Mouse (Mus musculus): ENCODE results near the gene Ap1b1.

The Ap1b1 gene

DNA sequence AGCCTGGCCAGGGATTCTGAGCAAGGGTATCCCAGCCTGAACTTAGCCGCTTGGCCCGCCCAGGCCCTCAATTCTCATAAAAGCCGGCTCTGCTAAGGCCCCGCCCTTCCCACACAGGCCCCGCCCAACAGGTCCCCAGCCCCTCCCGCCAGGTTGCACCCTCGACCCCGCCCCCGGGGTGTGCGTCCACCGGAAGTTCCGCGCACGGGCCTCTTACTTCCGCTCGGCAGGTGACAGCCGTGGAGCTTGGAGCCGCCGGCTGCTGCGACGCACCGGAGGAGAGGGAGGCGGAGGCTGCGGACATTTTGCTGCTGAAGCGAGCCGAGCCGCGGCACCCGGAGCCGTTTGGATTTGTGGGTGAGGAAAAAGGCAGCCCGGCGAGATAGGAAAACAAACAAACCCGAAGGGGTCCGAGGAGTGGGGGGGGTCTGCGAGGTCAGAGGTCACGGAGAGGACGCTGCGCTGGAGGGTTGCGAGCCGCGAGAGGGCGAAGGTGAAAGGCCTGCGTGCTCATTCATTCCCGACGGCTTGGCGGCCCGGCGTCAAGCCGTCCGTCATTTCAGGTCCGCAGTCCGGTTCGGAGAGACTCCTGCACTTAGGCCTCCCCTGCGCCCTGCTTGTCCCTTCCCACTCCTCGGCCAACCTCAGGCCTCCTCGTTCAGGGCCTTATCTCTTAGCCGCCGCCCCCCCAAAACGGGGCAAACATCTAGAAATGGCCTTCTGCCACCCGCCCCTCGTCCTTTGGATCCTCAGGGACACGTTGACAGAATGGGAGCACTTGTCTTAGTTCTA, at the start of gene Ap1b1:
TSS of gene Ap1b1 (plus strand) at position 130 of the 792 bp plus-strand sequence.
- peak; percentile 85 for DNase-seq (ENCODE audit: low read depth, low spot score)

DNA sequence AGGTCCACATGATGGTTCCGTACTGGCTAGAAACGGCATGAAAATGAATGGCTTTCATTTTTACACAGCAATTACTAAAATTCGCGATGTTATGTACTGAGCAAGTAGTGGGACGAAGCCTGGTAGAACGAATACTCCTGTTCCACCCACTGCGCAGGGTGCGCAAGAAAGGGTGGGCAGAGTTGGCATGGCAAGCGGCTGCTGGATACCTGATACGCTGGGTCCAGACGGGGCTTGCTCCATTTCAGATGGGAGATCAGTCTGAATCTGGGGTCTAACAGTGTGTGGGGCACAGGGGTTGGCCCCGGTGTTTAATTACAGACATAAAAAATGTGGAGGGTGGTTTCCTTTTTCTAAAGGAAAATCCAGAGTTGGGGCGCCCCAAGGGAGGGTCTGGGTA, 40.1 kb upstream of the Ap1b1 start:
- DNase-seq (ENCODE audit: low read depth, low spot score): no peak

DNA sequence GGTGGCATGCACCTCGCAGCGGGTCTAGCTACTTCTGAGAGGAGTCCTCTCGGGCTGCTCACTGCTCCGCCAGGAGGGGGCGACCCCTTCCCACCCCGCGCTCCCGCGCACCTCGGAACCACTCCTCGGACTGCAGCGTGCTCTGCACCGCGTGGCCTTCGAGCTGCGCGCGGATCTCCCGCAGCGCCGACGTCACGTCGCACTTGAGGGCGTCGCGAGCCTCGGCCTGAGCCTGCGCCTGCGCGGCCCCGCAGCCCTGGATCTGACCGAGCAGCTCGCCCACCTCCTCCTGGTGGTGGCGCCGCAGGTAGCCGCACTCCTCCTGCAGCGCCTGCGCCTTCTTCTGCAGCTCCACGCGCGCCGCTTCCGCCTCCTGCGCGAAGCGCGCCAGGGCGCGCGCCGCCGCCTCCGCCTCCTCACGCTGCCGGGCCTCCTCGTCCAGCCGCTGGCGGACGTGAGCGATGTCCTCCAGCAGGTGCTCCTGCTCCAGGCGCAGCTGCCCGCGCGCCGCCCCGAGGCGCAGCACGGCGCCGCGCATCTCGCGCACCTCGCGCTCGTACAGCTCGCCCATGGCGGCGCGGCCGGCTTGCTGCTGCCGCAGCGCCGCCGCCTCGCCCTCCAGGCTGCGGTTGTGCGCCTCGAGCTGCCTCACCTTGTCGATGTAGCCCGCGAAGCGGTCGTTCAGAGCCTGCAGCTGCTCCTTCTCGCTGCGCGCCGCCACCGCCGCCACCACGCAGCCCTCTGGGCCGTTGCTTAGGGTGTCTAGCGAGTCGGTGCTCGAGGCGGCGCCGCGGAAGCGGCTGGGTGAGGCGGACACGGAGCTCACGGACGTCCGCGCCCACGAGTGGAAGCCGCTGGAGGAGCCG, 39.4 kb upstream of the Ap1b1 start:
- peak; percentile 42 for DNase-seq (ENCODE audit: low read depth, low spot score)

DNA sequence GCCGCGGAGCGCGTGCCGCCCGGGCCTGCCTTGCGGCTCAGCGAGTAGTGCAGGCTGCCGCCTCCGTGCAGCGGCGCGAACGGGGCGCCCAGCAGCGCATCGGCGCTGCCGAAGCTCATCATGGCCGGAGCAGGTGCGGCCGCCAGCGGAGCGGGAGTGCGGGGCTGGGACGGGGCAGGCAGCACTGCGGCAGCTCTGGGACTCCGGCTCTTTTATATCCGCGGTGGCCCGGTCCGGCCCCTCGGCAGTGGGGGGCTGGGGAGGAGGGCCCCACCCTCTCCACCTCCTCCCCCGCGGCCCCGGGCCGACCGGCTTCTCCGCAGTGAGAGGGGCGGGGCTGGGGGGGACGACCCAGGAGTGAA, 38.8 kb upstream of the Ap1b1 start, which contains the start of gene Nefh:
TSS of gene Nefh (minus strand) at position 252 of the 362 bp plus-strand sequence.
- no peak for DNase-seq (ENCODE audit: low read depth, low spot score)

DNA sequence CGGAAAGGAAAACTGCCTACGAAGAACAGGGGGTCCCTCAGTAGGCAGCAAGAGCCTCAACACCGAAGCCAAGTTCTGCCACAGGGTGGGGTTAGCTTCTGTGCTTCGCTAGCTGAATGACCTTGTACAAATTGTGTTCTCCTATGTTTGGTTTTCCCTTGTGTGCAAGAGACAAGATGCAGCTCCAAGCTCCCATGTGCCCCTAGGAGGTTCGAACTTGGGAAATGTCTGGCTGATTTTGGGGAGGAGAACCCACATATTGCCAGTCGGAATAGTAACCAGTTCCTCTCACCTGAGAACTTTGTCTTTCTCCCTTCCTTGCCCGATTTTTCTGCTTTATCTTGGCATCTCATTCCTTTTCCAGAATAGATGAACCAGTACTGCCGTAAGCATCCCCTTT, 37.8 kb upstream of the Ap1b1 start:
- DNase-seq (ENCODE audit: low read depth, low spot score): no peak

DNA sequence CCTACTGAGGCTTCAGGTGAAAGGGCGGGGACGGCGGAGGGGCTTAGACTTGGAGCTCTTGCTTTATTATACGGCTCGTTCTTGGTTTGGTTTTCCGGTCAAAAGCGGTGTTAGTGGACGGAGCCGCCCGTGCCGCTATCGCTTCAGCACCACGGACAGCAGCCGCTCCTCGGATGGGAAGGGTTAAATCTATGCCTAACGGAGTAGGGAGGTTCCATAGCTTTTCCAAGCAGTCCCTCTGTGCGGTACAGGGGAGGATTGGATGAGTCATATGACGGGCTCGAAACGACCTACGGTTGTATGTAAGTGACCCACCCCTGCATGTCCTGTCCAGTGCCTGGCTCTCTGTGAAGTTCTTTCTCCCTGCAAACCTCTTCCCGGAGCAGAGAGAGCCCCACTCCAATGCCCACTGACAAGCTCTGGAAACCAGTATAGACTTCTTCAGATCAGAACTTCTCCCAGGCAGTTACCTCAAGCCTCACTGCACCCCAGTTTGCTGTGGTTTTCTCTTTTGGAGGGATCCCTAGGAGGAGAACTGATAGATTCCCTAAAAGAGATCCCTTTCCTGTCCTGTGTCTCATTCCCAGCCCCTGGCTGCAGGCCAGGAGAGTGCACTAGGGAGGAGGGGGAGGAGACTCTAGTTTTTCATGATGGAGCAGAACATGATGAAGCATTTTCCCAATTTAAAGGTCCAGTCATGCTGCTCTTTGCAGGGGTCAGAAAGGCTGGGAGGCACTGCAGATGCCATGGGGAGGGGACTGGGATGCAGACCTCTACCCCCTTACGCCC, 37.2 kb upstream of the Ap1b1 start:
- peak; percentile 64 for DNase-seq (ENCODE audit: low read depth, low spot score)

DNA sequence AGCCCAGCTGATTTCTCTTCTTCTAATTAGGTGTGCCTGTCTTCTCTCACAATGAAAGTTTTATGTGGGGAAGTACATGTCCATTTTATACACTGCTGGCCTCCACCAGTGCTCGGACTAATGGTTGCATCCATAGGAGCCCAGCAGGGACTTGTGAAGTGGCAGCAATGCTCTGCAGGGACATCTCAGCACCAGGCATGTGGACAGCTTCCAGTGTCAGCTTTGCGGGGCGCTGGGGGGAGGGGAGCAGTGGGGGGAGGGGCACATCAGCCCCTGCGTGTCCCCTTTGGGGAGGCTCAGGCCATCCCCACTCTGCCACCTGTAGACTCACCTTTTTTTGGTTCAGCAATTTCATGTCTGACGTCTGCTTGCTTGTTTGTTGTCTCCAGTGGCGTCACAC, 33.2 kb upstream of the Ap1b1 start:
- no peak for DNase-seq (ENCODE audit: low read depth, low spot score)

DNA sequence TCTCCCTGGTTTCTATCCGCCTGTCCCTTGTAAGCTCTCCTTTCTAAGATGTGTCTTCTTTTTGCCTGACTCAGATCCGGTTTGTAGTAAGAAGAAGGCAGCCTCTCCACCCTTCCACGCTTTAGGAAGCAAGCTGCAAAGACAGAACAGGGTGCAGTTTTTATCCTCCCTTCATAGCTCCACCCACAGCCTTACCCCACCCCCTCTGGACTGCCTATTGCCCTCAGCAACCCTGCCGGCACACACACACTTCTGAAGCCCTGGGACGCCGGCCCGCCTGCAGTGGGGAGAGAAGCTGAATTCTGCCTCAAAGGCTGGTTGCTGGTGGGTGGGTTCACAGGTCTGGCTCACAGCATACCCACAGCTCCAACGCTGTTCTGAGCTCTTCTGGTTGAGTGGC, 32.7 kb upstream of the Ap1b1 start:
- DNase-seq (ENCODE audit: low read depth, low spot score): no peak

DNA sequence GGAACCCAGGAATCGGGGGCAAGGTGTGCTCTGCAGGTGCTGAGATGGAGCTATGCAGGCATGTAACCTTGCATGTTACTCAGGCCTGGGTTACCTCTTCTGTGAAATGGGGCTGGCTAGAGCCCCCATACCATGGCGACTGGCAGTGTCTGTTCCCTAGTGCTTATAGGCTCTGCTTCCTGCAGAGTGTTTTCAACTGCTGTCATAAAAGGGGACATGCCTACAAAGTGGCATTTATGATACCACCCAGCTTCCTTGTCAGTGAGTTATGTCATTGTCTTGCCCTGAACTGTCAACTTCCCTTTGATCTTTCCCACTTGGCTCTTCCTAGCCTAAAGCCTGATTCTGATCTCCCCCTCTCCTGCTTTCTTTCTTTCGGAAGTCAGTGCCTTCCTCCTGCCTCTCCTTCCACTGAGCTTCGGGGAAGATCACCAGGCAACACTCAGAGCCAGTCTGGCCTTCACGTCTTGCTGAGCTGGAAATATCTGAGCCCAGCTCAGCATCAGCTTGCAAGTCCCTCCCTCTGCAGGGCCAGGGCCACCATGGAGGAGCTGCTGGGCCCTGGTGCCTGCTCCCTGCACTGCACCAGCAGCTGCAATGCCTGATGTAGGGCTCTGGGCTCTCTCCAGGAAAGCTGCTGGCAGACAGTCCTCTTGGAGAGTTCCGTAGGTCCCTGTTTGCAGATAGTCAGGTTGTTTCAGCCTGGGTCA, 23.4 kb upstream of the Ap1b1 start:
- DNase-seq (ENCODE audit: low read depth, low spot score): no peak

DNA sequence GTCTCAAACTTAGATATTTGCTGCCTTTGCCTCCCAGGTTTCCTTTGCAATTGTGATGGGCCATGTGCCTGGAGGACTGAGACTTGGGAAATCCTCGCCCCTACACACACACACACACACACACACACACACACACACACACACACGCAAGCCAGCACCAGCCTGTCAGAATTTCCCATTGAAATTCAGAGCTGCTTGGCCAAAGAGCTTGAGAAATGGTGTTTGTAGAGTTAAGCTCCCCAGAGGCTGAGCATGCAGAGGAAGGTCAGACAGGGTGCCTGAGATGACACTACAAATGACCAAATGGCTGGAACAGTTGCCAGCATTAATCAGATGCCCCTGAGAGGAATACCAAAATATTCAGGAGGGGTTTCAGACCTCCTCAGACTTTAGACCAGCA, 20.3 kb upstream of the Ap1b1 start:
- DNase-seq (ENCODE audit: low read depth, low spot score): no peak

DNA sequence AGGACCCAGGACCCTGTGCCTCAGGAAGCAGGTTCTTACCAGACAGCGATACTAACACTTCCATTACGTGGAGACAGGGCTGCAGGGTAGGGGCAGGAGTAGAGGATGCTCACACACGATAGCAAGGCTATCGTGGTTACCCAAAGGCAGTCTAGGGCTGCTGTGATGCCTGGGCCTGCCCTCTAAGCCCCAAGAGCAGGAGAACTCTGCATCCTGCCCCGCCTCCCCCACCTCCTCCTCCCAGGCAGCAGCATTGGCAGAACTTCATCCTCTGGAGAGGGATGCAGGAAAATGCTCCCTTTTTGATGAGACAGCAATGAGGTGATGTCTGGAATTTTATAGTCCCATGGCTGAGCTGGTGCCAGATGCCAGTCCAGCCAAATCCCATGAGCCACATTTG, 19.7 kb upstream of the Ap1b1 start:
- DNase-seq (ENCODE audit: low read depth, low spot score): no peak

DNA sequence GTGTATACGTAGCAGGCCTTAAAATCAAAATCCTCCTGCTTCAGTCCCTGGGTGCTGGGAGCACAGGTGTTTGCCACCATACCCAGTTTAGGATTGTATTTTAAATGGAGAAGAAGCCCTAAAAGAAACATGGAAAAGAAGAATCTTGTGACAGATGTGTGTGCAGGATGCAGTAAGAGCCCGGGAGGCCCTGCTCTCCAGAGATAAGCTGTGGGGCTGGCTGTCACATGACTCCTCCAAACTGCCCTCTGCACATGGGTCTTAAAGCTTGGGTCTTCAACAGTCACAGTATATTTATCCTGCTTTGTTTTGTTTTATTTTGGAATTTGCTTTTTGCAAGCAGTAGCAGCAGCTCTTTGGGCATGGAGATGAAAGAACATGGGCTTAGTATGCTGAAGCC, 19.1 kb upstream of the Ap1b1 start:
- DNase-seq (ENCODE audit: low read depth, low spot score): no peak

DNA sequence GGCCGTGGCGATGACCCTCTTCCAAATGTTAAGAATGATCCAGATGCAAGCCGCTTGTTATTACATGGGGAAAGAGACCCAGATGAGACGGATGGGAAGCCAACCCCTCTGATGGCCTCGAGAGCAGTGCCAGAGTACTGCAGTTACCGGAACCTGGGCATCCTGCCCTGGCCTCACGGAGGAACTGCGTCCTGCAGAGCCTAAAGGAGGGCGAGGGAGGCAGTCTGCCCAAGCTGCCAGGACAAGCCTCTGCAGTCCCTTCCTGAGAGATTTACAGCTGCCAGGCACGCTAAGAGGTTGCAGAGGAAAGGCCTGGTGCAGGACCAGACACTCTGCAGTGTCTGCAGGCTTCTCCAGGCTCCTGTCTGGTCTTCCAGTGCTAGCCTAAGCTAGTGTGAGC, 18.2 kb upstream of the Ap1b1 start:
- DNase-seq (ENCODE audit: low read depth, low spot score): no peak

DNA sequence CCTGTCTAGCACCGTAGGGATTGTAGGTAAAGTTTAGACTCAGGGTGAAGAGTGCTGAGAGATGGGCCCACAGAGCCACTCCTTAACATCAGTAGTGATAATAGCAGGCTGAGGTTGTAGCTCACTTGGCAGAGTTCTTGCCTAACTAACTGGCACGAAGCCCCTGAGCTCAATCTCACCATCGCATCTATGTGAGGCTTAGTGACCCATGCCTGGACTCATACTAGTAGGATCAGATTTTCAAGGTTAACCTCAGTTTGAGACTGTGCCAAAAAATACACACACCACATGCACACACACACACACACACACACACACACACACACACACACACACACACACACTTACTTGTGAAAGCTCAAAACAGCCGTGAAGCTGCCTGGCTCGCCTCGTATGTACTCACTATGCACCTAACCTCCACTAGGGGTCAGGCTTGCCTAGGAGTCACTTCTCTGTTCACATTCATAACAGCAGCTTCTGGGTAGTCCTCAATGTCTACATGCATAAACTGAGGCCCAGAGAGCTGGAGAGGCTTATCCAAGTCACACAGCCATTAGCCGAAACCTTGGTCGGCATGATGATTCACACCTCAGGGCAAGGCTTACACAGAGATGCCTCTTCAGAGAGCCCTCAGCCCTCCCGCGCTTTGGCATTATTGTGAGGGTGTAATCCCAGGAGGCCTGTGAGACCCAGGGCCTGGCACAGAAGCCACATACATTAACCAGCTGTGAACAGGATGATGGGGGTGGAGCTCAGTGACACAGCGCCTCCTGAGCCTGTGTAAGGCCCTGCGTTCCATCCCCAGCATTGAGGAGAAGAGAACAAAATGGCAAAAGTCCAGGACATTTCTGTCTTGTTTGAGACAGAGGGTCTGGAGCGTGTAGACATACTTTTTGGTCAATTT, 13.4 kb upstream of the Ap1b1 start:
- peak; percentile 55 for DNase-seq (ENCODE audit: low read depth, low spot score)

DNA sequence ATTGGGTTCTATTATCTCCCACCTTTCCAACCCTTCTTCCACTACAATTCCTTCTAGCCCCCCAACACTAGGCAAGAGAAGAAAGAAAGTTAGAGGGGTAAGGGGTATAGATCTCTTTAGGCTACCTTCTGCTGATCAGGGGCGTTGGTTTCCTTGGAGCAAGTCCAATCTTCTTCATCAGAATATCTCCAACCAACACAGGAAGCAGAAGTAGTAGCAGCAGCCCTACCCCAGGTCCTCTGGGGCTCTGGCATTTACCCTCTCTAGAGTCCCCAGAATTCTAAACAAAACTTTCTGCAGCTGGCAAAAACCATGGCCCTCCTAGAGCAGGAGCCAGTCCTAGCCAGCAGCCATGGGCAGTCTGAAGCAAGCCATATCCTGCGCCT, 12.8 kb upstream of the Ap1b1 start:
- no peak for DNase-seq (ENCODE audit: low read depth, low spot score)

DNA sequence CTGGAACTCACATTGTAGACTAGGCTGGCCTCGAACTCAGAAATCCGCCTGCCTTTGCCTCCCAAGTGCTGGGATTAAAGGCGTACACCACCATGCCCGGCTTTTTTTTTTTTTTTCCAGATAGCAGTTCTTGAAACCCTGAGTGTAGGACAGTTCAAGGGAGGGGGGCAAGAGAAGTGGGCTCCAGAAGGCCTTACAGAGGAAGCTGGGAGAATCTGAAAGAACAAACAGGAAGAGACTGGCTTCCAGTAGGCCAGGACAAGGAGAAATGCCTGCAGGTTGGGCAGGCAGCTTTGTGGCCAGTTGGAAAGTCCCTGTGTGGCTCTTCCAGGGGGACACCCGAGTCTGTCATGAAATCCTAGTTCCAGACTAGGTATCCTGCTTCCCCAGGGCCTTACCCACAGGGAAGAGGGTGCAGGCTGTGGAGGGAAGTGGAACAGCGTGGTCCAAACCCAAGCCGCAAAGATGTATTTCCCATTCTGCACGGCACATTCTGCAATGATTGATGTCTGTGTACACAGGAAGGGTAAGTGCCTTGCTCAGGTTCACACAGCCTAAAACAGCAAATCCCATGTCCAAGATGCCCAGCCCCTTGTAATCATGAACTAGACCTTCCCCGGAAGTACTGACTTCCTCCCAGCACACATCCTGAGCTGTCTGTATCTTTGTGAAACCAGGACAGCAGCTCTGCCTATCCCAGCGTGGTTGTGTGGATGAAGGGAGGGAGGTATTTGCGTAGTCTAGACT, 12.1 kb upstream of the Ap1b1 start:
- DNase-seq (ENCODE audit: low read depth, low spot score): no peak

DNA sequence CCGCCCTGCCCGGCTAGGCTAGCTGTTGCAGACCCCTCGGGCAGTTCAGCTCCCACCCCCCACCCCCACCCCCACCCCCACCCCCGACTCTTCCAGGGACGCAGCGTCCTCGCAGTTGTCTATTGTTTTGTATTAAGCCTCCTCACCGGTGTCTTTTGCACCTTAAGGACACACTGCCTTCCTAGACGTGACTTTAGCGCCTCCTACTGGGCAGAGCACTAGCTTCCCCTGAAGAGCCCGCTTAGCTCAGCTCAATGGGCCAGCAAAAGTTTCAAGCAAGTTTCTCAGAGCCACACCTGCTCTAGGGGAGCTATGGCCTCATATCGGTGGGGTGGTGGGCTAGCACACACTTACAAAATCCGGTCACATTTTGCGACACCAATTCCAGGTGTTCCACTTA, 11.0 kb upstream of the Ap1b1 start:
- peak; percentile 65 for DNase-seq (ENCODE audit: low read depth, low spot score)

DNA sequence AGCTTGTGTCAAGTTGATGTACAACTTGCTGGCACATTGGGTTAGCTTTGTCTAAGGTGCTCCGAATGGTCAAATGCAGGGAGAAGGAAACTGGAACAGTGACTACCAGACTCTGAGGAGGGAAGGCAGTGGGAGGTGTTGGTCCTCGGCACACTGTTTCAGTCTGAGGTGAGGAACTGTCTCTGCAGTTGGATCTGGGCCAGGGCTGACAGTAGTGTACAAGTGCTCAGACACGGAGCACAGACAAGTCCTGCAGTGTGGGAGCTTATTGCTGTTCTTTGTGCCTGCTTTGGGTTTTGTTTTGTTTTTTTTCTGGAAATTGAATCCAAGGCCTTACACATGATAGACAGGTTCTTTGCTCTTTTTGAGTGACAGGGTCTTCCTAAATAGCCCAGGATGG, 3.6 kb upstream of the Ap1b1 start:
- DNase-seq (ENCODE audit: low read depth, low spot score): no peak

DNA sequence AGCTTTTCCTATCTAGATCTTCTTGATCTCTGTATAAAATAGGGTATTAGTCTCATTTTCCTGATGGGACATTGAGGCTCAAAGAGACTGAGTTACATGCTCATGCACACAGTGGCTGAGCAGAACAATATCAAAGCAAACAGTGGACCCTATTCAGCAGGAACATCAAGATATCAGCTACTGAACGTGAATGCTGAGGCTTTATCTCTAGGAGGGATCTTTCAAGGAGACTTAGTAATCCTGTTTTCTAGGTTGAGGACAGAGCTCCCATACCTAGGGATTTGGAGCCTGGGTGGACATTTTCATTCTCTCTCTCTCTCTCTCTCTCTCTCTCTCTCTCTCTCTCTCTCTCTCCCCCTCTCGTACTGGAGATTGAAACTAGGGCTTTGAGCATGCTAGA, 3.1 kb upstream of the Ap1b1 start:
- no peak for DNase-seq (ENCODE audit: low read depth, low spot score)

DNA sequence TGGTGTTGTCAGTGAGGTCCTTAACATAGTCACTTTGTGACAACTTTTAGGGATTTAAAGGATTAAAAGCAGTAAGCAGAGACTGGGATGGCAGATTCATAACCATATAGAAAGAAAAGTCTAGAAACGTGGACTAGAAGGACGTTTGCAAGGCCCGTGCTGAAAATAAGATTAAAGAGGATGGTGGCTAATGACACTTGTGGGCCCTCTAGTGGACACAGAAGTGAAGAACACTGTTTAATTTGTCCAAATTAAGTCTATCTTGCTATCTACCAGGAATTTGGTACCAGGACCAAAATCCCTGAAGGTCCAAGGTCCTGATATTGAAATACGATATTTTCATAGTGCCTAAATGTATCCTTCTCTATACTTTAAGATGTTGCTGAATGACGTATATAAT, 2.4 kb upstream of the Ap1b1 start:
- DNase-seq (ENCODE audit: low read depth, low spot score): no peak

Data from embryo, embryonic 11.5 days (tissue).